Mouse (Mus musculus) Muller cell, postnatal 12 days (primary cell): ENCODE results near the gene Ppid.
"Not testable (repeated sequence)": the region's sequence is repeated elsewhere in the genome, so short reads cannot be mapped to it uniquely, and the experiment has no call there.

Experiments
- DNase-seq: peaks from one replicate; pipeline ENCODE4 v3.0.0-alpha.2; 2015; ENCODE audit errors: inconsistent ontology term

The Ppid gene

GRCm38 (mm10) chr3:79572399-79572798 is 18.7 kb upstream of the Ppid start:
- DNase-seq = no peak

GRCm38 (mm10) chr3:79573376-79573775 is 17.8 kb upstream of the Ppid start:
- not testable (repeated sequence) for DNase-seq

DNA sequence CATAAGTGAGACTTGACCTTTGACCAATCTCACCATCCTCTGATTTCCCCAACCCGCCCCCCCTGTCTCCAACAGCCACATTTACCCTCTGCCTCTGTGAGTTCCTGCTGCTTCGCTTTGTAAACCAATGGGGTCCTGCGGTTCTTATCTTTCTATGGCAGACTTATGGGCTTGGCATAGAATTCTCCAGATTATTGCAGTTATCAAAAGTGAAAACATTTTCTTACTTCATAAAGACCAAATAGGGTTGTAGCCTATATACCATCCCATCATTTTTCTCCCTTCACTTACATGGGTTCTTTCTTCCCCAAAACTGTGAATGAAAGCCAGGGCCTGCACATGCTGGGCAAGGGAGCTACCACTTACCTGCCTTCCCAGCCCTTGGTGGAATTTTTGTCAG is 16.8 kb upstream of the Ppid start:
- no peak for DNase-seq

DNA sequence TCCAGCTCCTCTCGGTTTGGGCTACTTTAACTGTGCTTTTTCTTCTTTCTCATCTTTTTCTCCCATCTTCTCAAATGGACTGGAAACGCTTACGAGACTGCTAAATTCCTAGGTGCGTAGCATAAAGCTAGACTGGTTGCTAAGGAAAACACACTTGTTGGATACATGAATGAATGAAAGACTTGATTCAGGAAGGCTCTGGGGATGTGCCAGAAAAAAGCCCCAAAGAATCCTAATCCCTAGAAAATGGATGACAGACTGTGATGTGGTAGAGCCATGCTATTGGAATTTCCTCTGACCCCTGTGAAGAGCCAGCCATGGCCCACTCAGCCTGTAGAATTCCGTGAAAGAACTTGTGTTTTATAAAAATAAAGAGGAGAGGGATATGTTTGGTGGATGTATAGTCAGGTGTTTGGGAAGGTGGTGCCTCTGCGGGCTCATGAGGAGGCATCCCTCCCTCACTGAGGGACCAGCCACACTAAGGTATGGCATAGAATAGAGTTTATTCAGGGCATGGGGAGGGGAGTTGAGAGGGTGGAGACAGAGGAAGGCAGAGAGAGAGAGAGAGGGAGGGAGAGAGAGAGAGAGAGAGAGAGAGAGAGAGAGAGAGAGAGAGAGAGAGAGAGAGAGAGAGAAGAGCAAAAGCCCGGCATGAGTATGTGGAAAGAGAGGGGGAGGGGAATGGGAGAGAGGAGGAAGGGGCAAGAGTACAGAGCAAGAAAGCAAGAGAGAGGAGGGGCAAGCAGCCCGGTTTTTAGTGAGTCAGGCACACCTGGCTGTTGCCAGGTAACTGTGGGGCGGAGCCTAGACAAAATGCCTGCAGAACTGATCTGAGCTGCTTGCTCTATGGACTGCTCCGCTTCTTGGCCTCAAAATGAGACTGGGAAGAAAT is 15.3 kb upstream of the Ppid start:
- peak; percentile 73 for DNase-seq

GRCm38 (mm10) chr3:79576468-79576816 is 14.7 kb upstream of the Ppid start:
- no peak for DNase-seq

GRCm38 (mm10) chr3:79576865-79577264 is 14.3 kb upstream of the Ppid start:
- no peak for DNase-seq

DNA sequence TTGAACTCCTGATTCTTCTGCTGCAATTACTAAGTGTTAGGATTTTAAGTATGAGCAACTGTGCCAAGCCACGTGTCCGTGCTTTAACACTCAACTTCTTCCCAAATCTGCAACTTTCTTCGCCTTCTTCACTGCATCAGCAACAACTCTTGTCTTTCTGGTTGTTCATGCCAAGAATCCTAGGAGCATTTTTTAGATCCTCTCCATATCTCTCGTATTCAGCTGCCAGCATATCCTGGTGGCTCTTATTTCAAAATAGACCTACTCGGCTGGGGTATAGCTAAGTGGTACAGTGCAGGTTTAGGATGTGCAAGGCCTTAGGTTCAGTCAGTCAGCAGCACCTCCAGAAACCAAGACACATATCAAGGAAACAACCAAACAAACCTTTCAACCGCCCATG is 13.5 kb upstream of the Ppid start:
- no peak for DNase-seq

- no peak for DNase-seq
These were observed 13.0 kb upstream of the Ppid start for GRCm38 (mm10) chr3:79578164-79578563.

GRCm38 (mm10) chr3:79579891-79580575 is 11.1 kb upstream of the Ppid start:
- DNase-seq = no peak

GRCm38 (mm10) chr3:79586804-79587203 is 4.3 kb upstream of the Ppid start:
- DNase-seq = peak; percentile 75

DNA sequence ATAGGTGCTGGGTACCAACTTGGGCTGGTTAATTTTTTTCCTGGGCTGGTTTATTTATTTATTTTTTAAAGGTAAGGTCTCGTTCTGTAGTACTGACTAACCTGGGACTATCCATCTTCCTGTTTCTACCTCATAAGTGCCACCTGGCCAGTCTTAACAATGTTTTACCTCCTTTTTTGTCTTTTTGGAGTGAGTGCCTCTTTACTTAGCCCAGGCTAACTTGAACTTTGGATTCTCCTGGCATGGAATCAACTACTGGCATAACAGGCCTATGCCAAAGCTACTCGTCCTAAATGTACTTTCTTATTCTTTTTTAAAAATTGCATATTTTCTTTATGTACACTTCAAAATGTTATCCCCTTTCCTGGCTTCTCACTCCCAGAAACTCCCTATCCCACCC is 1.5 kb upstream of the Ppid start:
- DNase-seq = no peak

DNA sequence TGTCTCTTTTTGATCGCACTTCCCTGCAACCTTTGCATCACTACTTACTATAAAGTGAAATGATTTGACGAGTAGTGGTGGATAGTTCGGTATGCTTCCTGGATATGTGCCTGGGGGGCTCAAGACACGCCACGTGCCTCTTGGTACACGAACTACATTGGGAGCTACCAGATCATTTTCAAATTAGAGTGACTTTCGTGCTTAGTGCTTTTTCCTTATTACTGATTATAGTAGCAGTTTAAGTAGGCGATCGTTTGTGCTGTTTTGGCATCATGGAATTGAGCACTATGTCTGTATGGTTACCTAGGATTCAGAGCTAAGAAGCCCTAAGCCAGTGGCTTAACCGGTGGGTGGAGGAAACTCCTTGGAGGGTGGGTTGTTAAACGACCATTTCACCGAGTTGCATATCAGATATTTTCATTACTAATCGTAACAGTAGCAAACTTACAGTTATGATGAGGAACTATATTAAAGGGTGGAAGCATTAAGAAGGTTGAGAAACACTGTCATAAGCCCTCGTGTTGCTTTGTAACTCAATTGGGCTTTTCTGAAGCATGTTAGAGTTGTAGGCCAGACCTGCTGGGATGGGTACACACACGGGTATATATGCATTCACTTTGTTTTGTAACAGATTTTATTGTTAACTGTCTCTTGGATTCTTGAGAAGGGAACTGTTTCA is 790 bp downstream of the Ppid start:
- DNase-seq = no peak

DNA sequence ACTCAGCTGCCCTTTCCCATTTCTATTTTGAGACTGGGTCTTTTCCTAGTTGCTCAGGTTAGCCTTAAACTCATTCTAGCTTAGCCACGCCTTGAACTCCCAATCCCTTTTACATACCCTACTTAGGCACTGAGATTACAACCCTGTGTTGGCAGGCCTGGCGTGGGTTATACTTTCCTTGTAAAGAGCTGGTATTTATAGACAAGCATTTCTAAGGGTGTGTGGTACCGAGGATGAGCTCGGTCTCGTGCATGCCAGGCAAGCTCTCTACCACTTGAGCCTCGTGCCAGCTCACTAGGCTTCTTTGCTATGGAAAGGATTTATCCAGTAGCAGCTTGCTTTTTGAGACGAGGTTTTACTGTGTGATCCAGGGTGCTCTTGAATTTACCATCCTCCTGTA is 4.3 kb downstream of the Ppid start:
- DNase-seq = no peak

DNA sequence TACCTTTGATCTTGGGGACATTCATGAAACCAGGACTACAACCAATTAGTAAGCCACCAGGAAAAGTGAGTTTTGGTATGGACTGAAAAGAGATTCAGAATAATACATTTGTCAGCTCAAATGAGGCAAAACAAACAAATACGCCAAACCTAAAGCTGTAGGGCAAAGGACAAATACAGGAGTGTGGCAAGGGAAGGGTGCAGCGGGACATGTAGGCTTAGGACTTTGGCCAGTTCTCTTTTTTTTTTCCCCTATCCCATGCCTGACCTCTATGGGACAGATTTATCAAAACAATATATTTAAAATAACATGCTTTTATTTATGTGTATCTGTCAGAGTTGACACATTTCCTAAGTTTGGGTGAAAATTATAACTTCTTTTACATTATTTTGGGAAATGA is 18.7 kb downstream of the Ppid start:
- DNase-seq = no peak

DNA sequence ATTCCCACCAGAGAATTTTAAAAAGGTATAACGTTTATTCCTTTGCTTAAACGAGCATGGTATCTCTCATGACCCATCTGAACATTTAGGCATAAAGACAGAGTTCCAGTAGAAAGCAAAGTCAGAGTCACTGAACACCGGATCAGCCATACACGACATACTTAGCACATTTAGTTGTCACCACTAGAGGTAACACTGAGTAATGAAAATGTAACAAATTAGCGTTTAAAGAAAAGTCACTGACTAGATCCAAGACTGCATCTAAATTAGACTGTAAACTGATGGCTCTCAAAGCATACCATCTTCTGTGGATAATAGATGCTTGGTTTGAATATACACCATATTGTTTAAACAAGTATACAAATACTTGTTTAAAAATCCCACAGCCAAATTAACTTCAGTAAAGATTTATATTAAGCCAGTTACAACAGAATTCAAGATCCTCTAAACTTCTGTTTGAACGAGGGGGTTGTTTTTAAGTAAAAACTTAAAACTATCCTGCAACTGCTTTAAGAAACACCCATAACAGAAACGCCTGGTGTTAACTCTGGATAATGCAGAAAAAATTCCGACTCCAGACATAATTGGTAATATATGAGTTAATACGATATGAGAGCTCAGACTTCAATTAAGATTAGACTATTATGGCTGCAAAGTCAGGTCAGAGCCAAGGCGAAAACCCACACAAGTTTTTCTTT is 36.5 kb downstream of the Ppid start:
- peak; percentile 3 for DNase-seq

DNA sequence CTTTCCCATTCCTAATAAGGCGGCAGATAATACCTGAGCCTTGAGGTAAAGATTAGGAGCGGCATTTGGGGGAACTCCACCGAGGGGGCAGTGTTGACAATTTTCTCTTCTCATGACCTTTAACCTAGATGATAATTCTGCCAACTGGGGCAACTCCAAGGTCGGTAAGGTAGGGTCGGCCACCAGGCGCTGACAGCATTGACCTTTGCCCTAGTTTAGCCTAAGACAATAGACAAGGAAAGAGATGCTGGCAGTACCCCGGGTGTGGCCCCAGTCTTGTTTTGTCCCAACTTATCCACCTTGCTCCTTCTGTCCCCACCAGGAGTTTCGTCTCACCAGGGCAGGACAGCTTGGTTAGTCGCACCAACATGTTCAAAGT is 37.0 kb downstream of the Ppid start:
- no peak for DNase-seq

- peak; percentile 99 for DNase-seq
These were observed 37.6 kb downstream of the Ppid start, which contains the start of gene 4930579G24Rik for GRCm38 (mm10) chr3:79628561-79629415. 4930579G24Rik (plus strand) TSS chr3:79629079.

- peak; percentile 94 for DNase-seq
These were observed 38.2 kb downstream of the Ppid start, which contains the start of gene Etfdh for GRCm38 (mm10) chr3:79629416-79629730. Etfdh (minus strand) TSS chr3:79629500.

DNA sequence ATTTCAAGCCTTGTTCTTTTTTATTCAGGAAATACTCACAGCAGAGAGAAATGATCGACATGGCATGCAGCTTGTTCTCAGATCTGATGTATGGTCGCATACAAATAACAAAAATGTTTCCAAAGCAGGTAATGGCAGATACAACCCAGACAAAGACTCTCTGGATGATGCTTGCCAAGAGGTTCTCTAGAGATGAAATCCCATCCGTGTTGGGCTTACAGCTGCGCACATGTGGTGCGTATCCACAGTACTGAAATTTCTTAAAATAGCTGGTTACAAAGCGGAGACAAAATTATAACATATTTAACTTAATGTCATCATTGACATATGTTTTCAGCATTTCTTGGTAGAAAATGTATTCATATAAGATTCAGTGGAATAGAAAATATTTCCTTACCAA is 61.0 kb downstream of the Ppid start:
- DNase-seq = no peak
